Mouse (Mus musculus): ENCODE results near the gene Hmgn1. TPM values are rescaled to one million over a fixed set of nuclear protein-coding genes. Genes with fewer than 3 reads are reported as not detected.

Gene Hmgn1
- total RNA-seq, 4 experiments from 2014 or later: 19.1 to 31.3 (median 25.5) TPM

Other genes with a start within 250 kb of the Hmgn1 start
- gene Psmg1, start 136.8 kb downstream of the Hmgn1 start, total RNA-seq (2022): 10 to 100 TPM; 11.9 to 14.4 (median 12.9) TPM
- gene Brwd1, start 45.2 kb downstream of the Hmgn1 start, total RNA-seq (2022): 10 to 100 TPM; 48.0 to 63.0 (median 55.2) TPM
- gene Wrb, start 17.7 kb upstream of the Hmgn1 start, total RNA-seq (2022): 10 to 100 TPM; 12.0 to 14.4 (median 13.0) TPM
- under 1 TPM; 0.32 to 0.54 (median 0.41) TPM for gene Lca5l, start 64.5 kb upstream of the Hmgn1 start, total RNA-seq (2022)
- 1,000 to 10,000 TPM in 3 of 4 experiments, 100 to 1,000 TPM in 1; 903 to 1,283 (median 1,111) TPM for gene Sh3bgr, start 72.7 kb upstream of the Hmgn1 start, total RNA-seq (2022)
- not detected for gene B3galt5, start 108.1 kb upstream of the Hmgn1 start, total RNA-seq (2022)

Measured in gastrocnemius, adult 8-10 months (tissue).